Mouse (Mus musculus): ENCODE measurements at regions not wholly inside any gene's neighbourhood (a gene's known extent, or its start where the extent isn't known, plus 50 kb on each side); places are given as distances from the start of the nearest gene placed in this dataset.

GRCm38 (mm10) chr6:126353346-126353745 lies 181.9 kb downstream of the Kcna5 start:
- DNase-seq: peak; percentile 93 to 96

- DNase-seq: peak; percentile 62 to 67
Observed at GRCm38 (mm10) chr6:126350476-126350875, 183.8 kb upstream of the Ntf3 start.

GRCm38 (mm10) chr6:126349905-126350304 lies 183.2 kb upstream of the Ntf3 start:
- peak; percentile 78 to 90 for DNase-seq

GRCm38 (mm10) chr6:126345221-126345620 lies 178.5 kb upstream of the Ntf3 start:
- DNase-seq: no peak

GRCm38 (mm10) chr6:126340098-126340610 lies 173.4 kb upstream of the Ntf3 start:
- peak; percentile 89 to 92 for DNase-seq

GRCm38 (mm10) chr6:126337711-126338110 lies 171.0 kb upstream of the Ntf3 start:
- peak; percentile 73 to 78 for DNase-seq

GRCm38 (mm10) chr6:126334258-126334657 lies 167.5 kb upstream of the Ntf3 start:
- no peak for DNase-seq

- no peak for DNase-seq
Observed at GRCm38 (mm10) chr6:126327187-126327586, 160.5 kb upstream of the Ntf3 start.

- no peak for DNase-seq
Observed at GRCm38 (mm10) chr6:126318523-126318922, 151.8 kb upstream of the Ntf3 start.

- DNase-seq: no peak
Observed at GRCm38 (mm10) chr6:126310786-126311480, 144.2 kb upstream of the Ntf3 start.

GRCm38 (mm10) chr6:126303086-126303485 lies 136.4 kb upstream of the Ntf3 start:
- peak in 1 of 2 experiments; percentile 17 for DNase-seq

- peak in 1 of 2 experiments; percentile 13 for DNase-seq
Observed at GRCm38 (mm10) chr6:126291581-126291980, 124.9 kb upstream of the Ntf3 start.

GRCm38 (mm10) chr6:126287166-126287565 lies 120.5 kb upstream of the Ntf3 start:
- DNase-seq: no peak

GRCm38 (mm10) chr6:126286201-126286600 lies 119.5 kb upstream of the Ntf3 start:
- DNase-seq: no peak

GRCm38 (mm10) chr6:126284409-126284808 lies 117.7 kb upstream of the Ntf3 start:
- peak; percentile 89 to 92 for DNase-seq

- DNase-seq: peak in 1 of 2 experiments; percentile 14
Observed at GRCm38 (mm10) chr6:126280352-126280751, 113.6 kb upstream of the Ntf3 start.

- DNase-seq: no peak
Observed at GRCm38 (mm10) chr6:126245986-126246385, 79.3 kb upstream of the Ntf3 start.

- DNase-seq: peak; percentile 9 to 11
Observed at GRCm38 (mm10) chr6:126245431-126245830, 78.7 kb upstream of the Ntf3 start.

- DNase-seq: no peak
Observed at GRCm38 (mm10) chr6:126242299-126242698, 75.6 kb upstream of the Ntf3 start.

- DNase-seq: no peak
Observed at GRCm38 (mm10) chr6:126240256-126240655, 73.5 kb upstream of the Ntf3 start.

Measured in cerebellum, postnatal 10 days (tissue).